Mouse (Mus musculus): Measurements from ENCODE around the gene Negr1. TPM values are rescaled to one million over a fixed set of nuclear protein-coding genes. Genes with fewer than 3 reads are reported as not detected.

The Negr1 gene
- polyA plus RNA-seq (2012; ENCODE audit: insufficient read depth, insufficient read length, missing spikeins), result 12.2 and 16.4 TPM in 2 replicates

DNA sequence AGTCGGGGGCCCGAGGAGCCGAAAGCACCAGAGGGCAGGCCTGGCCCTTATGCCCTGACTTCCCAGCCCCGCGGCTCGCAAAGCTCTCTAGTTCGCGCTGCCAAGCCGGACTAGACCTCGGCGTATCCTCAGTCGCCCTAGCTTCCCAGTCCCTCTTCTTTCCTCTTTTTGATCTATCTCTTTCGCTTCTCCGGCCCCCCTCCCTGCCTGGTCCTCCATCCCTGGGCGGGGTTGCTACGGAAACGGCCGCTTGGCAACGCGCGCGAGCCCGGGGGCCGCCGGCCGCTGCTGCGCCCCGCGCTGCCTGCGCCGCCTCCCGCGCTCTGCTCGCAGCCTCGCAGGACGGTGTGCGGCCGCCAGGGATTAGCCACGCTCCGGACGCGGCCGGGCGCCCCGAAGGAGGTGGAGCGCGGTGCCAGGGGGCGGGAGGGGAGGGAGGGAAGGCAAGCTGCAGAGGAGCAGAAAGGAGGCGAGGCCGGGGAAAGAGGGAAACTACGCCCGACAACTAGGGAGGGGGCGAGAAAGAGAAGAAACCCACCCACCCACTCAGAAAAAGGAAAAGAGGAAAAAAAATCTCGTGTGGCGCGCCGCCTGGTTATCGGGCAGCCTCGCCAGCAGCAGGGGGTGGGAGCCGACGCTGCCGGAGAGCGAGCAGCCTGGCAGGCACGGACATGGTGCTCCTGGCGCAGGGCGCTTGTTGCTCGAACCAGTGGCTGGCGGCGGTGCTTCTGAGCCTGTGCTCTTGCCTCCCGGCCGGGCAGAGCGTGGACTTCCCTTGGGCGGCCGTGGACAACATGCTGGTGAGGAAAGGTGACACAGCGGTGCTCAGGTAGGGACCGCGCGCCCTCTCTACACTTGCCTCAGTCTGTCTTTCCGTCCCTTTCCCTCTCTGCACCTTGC is at the start of gene Negr1:
Gene Negr1 (plus strand): TSS at position 271 of the 900 bp plus-strand sequence.
- Histone ChIP-seq H3K27ac (replicated peaks; ENCODE audit: low read depth, low read length) (peak within 1 kb of the TSS; percentile 54; the same call in 1 of the 2 replicates), H3K4me3 (ENCODE audit: insufficient read depth, low read depth, low read length) (peak within 1 kb of the TSS; percentile 71), H3K4me1 (ENCODE audit: control insufficient read depth, insufficient read depth, insufficient read length, low read length) (no peaks in the 10 kb centered on the region)

GRCm38 (mm10) chr3:156526461-156526933 is 35.1 kb upstream of the Negr1 start:
- no peaks in the 10 kb centered on the region for H3K4me1 ChIP-seq (ENCODE audit: control insufficient read depth, insufficient read depth, insufficient read length, low read length)
- no peak overlapping the region for H3K27ac ChIP-seq (replicated peaks; ENCODE audit: low read depth, low read length)
- no peak overlapping the region for H3K4me3 ChIP-seq (ENCODE audit: insufficient read depth, low read depth, low read length)

DNA sequence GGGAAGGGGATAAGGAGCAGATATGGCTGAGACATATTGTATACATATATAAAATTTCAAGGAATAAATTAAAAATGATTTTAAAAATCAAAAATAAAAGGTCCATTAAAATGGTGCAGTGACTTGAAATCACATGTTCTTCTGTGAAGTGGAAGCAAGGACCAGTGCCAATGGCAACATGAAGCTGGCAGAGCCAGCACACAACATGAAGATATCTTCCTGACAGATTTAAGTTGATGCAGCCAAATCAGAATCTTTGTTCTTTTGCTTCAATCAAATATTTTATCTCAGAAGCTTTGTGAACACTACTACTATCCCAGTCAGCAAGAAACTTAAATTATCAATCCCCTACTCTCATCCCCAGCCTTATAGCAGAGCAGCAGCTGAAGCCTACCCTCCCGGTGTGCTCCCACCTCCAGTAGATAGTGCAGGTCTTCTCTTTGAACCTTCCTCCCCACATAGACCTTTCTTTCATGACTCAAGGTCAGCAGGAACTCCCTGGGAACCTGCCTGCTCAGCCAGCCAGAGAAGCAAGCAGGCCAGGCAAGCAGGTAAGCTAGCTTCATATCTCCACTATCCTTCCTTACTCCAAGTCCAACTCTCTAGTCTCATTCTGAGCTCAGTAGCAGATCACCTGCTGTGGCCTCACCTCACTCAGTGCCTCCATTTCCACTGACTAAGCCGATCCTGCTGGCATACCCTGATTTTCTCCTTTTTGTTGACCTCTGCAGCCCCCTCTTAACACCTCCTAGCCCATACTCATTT is 34.2 kb upstream of the Negr1 start:
- H3K4me1 ChIP-seq (ENCODE audit: control insufficient read depth, insufficient read depth, insufficient read length, low read length), result no peaks in the 10 kb centered on the region
- no peak overlapping the region for H3K27ac ChIP-seq (replicated peaks; ENCODE audit: low read depth, low read length)
- no peak overlapping the region for H3K4me3 ChIP-seq (ENCODE audit: insufficient read depth, low read depth, low read length)

- Histone ChIP-seq H3K4me3 (ENCODE audit: insufficient read depth, low read depth, low read length) (no peak overlapping the region), H3K27ac (replicated peaks; ENCODE audit: low read depth, low read length) (no peak overlapping the region), H3K4me1 (ENCODE audit: control insufficient read depth, insufficient read depth, insufficient read length, low read length) (no peaks in the 10 kb centered on the region)
Observed at GRCm38 (mm10) chr3:156559441-156559825, 2.2 kb upstream of the Negr1 start.

DNA sequence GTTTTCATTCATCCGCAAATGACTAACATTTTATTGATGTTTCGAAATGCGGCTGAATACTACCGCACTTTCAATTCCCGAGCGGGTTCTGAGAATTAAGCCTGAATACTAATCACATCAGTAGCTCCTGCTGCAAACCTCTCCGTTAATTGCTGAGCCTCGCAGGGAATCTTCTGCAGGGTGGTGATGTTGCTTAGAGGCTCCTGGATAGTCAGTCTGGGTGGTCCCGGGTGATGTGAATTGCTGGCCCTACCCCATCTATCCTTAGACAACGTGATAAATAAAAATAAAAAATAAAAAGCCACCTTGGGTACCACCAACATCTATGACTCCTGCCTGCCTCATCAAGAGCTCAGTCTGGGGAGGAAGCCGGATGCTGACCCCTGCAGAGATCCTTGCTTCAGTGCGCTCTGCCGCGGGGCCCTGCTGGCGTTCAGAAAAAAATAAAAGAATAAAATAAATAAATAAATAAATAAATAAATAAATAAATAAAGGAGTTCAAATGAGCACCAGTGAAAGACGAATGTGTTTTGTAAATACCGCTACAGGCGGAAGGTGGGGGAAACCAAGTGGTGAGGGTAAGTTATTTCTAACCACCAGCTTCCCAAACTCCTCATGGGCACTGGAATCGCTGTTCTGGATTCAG is 1.6 kb upstream of the Negr1 start:
- Histone ChIP-seq H3K4me1 (ENCODE audit: control insufficient read depth, insufficient read depth, insufficient read length, low read length) (no peaks in the 10 kb centered on the region), H3K27ac (replicated peaks; ENCODE audit: low read depth, low read length) (no peak overlapping the region), H3K4me3 (ENCODE audit: insufficient read depth, low read depth, low read length) (peak overlapping the region; percentile 71; the same call in 1 of the 2 replicates)

DNA sequence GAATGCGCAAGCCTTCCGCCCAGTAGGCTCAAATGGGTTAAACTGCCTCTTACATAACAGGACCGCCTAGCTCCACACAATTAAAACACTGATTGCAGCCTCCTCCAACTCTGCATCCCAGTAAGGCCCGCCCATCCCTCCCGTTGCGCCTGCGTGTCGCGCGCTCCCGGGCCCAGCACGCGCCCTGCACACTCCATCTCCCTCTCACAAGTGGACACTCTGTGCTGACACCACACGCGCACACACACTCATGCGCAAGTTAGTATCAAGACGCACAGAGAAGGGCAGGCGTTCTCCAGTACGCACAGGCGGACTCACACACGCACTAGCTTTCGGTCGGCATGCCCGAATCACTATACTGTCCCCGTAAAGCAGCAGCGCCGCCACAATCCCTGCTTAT is 828 bp upstream of the Negr1 start:
- Histone ChIP-seq H3K27ac (replicated peaks; ENCODE audit: low read depth, low read length) (peak overlapping the region; percentile 54; the same call in 1 of the 2 replicates), H3K4me1 (ENCODE audit: control insufficient read depth, insufficient read depth, insufficient read length, low read length) (no peaks in the 10 kb centered on the region), H3K4me3 (ENCODE audit: insufficient read depth, low read depth, low read length) (peak overlapping the region; percentile 71)

DNA sequence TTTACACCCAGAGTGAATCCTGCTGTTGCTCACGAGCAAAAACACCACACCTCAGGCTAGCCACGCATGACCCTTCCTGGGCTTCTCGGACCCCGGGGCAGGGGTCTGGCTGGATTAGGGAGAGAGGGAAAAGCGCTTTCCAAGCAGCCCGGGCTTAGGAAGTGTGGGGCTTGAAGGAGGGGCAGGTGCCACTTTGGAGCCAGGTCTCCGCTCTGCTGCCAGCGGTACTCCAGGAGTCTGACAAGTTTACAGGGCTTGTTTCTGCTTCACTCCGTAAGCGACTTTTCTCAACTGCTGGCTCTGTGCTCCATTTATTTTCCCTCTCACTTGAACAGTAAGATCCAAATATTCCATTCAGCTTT is 811 bp downstream of the Negr1 start:
- no peaks in the 10 kb centered on the region for H3K4me1 ChIP-seq (ENCODE audit: control insufficient read depth, insufficient read depth, insufficient read length, low read length)
- peak overlapping the region; percentile 71 for H3K4me3 ChIP-seq (ENCODE audit: insufficient read depth, low read depth, low read length)
- peak overlapping the region; percentile 28; the same call in 1 of the 2 replicates for H3K27ac ChIP-seq (replicated peaks; ENCODE audit: low read depth, low read length)

- H3K4me3 ChIP-seq (ENCODE audit: insufficient read depth, low read depth, low read length), result peak overlapping the region; percentile 71
- H3K27ac ChIP-seq (replicated peaks; ENCODE audit: low read depth, low read length), result peak overlapping the region; percentile 28; the same call in 1 of the 2 replicates
- H3K4me1 ChIP-seq (ENCODE audit: control insufficient read depth, insufficient read depth, insufficient read length, low read length), result no peaks in the 10 kb centered on the region
Observed at GRCm38 (mm10) chr3:156562796-156563195, 1.2 kb downstream of the Negr1 start.

GRCm38 (mm10) chr3:156563353-156563752 is 1.8 kb downstream of the Negr1 start:
- Histone ChIP-seq H3K4me1 (ENCODE audit: control insufficient read depth, insufficient read depth, insufficient read length, low read length) (no peaks in the 10 kb centered on the region), H3K27ac (replicated peaks; ENCODE audit: low read depth, low read length) (no peak overlapping the region), H3K4me3 (ENCODE audit: insufficient read depth, low read depth, low read length) (no peak overlapping the region; the same call in 1 of the 2 replicates)

- no peaks in the 10 kb centered on the region for H3K4me1 ChIP-seq (ENCODE audit: control insufficient read depth, insufficient read depth, insufficient read length, low read length)
- H3K27ac ChIP-seq (replicated peaks; ENCODE audit: low read depth, low read length), result no peak overlapping the region
- no peak overlapping the region for H3K4me3 ChIP-seq (ENCODE audit: insufficient read depth, low read depth, low read length)
Observed at GRCm38 (mm10) chr3:156573465-156573864, 11.9 kb downstream of the Negr1 start.

- Histone ChIP-seq H3K4me3 (ENCODE audit: insufficient read depth, low read depth, low read length) (no peak overlapping the region), H3K4me1 (ENCODE audit: control insufficient read depth, insufficient read depth, insufficient read length, low read length) (no peaks in the 10 kb centered on the region), H3K27ac (replicated peaks; ENCODE audit: low read depth, low read length) (no peak overlapping the region)
Observed at GRCm38 (mm10) chr3:156576292-156576691, 14.7 kb downstream of the Negr1 start.

- H3K4me3 ChIP-seq (ENCODE audit: insufficient read depth, low read depth, low read length), result no peak overlapping the region
- no peaks in the 10 kb centered on the region for H3K4me1 ChIP-seq (ENCODE audit: control insufficient read depth, insufficient read depth, insufficient read length, low read length)
- no peak overlapping the region for H3K27ac ChIP-seq (replicated peaks; ENCODE audit: low read depth, low read length)
Observed at GRCm38 (mm10) chr3:156590612-156591011, 29.0 kb downstream of the Negr1 start.

DNA sequence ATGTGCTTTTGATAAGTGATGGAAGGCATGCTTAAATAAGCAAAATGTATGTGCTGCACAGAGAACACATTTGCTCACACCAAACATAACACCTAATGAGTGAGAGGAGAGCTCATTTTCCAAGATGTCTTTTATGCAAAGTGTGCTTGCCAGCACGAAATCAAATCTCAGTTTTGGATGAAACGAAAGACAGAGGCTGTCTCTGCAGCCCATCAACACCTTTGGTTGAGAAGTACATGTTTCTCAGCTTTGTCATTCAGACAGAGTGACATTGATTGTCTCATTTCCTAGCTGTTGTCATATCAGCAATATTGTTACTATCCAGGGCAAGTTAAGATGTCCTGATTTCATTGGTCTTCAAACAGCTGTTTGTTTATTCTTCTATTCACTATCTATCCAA is 29.5 kb downstream of the Negr1 start:
- no peak overlapping the region for H3K27ac ChIP-seq (replicated peaks; ENCODE audit: low read depth, low read length)
- no peaks in the 10 kb centered on the region for H3K4me1 ChIP-seq (ENCODE audit: control insufficient read depth, insufficient read depth, insufficient read length, low read length)

DNA sequence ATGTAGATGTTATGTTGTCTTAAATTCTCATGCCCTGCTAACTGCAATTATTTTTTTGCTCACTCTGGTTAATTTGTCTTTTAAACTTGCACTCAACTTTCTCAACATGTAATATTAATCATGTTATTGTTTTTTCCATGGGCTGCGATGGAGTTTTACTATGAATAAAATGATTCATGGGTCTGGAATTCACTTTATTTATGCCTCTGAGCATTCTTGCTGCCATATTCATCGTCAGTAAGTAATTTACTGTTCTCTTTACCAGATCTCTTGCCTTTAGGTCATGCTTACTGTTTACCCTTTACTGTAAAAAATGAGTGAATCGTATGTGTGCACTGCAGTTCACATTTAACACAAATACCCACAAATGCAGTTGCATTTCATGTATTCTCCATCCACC is 45.3 kb downstream of the Negr1 start:
- Histone ChIP-seq H3K27ac (replicated peaks; ENCODE audit: low read depth, low read length) (no peak overlapping the region), H3K4me3 (ENCODE audit: insufficient read depth, low read depth, low read length) (no peak overlapping the region), H3K4me1 (ENCODE audit: control insufficient read depth, insufficient read depth, insufficient read length, low read length) (no peaks in the 10 kb centered on the region)

More for the DNA sequence above, 29.5 kb downstream of the Negr1 start:
- no peak overlapping the region for H3K4me3 ChIP-seq (ENCODE audit: insufficient read depth, low read depth, low read length)

GRCm38 (mm10) chr3:156619921-156620320 is 58.3 kb downstream of the Negr1 start:
- Histone ChIP-seq H3K4me3 (ENCODE audit: insufficient read depth, low read depth, low read length) (no peak overlapping the region), H3K27ac (replicated peaks; ENCODE audit: low read depth, low read length) (no peak overlapping the region), H3K4me1 (ENCODE audit: control insufficient read depth, insufficient read depth, insufficient read length, low read length) (no peaks in the 10 kb centered on the region)

Data from brown adipose tissue, adult 24 weeks (tissue).